Mouse (Mus musculus) layer of hippocampus, adult 9-11 months (tissue): ENCODE measurements at regions not wholly inside any gene's neighbourhood (a gene's known extent, or its start where the extent isn't known, plus 50 kb on each side); places are given as distances from the start of the nearest gene placed in this dataset.

ENCODE experiments used
- DNase-seq: peaks from one replicate; pipeline ENCODE4 v3.0.0; 2022

GRCm38 (mm10) chr9:30175376-30175775 is 212.4 kb upstream of the Ntm start:
- DNase-seq = no peak

GRCm38 (mm10) chr9:30183409-30183808 is 220.5 kb upstream of the Ntm start:
- DNase-seq = no peak

GRCm38 (mm10) chr9:30184996-30185763 is 222.2 kb upstream of the Ntm start:
- no peak for DNase-seq

- no peak for DNase-seq
These were observed 223.3 kb upstream of the Ntm start for GRCm38 (mm10) chr9:30186261-30186660.

GRCm38 (mm10) chr9:30190078-30190477 is 227.1 kb upstream of the Ntm start:
- no peak for DNase-seq

- peak; percentile 57 for DNase-seq
These were observed 228.2 kb upstream of the Ntm start for GRCm38 (mm10) chr9:30191119-30191518.

GRCm38 (mm10) chr9:30191902-30192301 is 229.0 kb upstream of the Ntm start:
- no peak for DNase-seq

- DNase-seq = no peak
These were observed 231.9 kb upstream of the Ntm start for GRCm38 (mm10) chr9:30194866-30195265.

GRCm38 (mm10) chr9:30202411-30202810 is 224.5 kb upstream of the Snx19 start:
- no peak for DNase-seq

- DNase-seq = no peak
These were observed 219.3 kb upstream of the Snx19 start for GRCm38 (mm10) chr9:30207631-30208030.

- DNase-seq = no peak
These were observed 217.1 kb upstream of the Snx19 start for GRCm38 (mm10) chr9:30209806-30210205.

GRCm38 (mm10) chr9:30212471-30213075 is 214.3 kb upstream of the Snx19 start:
- DNase-seq = peak; percentile 86

- DNase-seq = peak; percentile 38
These were observed 192.3 kb upstream of the Snx19 start for GRCm38 (mm10) chr9:30234501-30235163.

- no peak for DNase-seq
These were observed 191.1 kb upstream of the Snx19 start for GRCm38 (mm10) chr9:30235791-30236190.

- no peak for DNase-seq
These were observed 184.8 kb upstream of the Snx19 start for GRCm38 (mm10) chr9:30242107-30242506.

- peak; percentile 45 for DNase-seq
These were observed 162.3 kb upstream of the Snx19 start for GRCm38 (mm10) chr9:30264533-30265168.

GRCm38 (mm10) chr9:30271081-30271480 is 155.8 kb upstream of the Snx19 start:
- DNase-seq = no peak

GRCm38 (mm10) chr9:30273836-30274235 is 153.1 kb upstream of the Snx19 start:
- DNase-seq = no peak

GRCm38 (mm10) chr9:30278231-30278630 is 148.7 kb upstream of the Snx19 start:
- no peak for DNase-seq

- DNase-seq = no peak
These were observed 143.7 kb upstream of the Snx19 start for GRCm38 (mm10) chr9:30283080-30283770.

GRCm38 (mm10) chr9:30283771-30284148 is 143.1 kb upstream of the Snx19 start:
- DNase-seq = no peak

- no peak for DNase-seq
These were observed 142.2 kb upstream of the Snx19 start for GRCm38 (mm10) chr9:30284562-30285323.
